Mouse (Mus musculus): ENCODE results near the gene Dnaaf2.
"Not testable (repeated sequence)": the region's sequence is repeated elsewhere in the genome, so short reads cannot be mapped to it uniquely, and the experiment has no call there.

Gene Dnaaf2

DNA sequence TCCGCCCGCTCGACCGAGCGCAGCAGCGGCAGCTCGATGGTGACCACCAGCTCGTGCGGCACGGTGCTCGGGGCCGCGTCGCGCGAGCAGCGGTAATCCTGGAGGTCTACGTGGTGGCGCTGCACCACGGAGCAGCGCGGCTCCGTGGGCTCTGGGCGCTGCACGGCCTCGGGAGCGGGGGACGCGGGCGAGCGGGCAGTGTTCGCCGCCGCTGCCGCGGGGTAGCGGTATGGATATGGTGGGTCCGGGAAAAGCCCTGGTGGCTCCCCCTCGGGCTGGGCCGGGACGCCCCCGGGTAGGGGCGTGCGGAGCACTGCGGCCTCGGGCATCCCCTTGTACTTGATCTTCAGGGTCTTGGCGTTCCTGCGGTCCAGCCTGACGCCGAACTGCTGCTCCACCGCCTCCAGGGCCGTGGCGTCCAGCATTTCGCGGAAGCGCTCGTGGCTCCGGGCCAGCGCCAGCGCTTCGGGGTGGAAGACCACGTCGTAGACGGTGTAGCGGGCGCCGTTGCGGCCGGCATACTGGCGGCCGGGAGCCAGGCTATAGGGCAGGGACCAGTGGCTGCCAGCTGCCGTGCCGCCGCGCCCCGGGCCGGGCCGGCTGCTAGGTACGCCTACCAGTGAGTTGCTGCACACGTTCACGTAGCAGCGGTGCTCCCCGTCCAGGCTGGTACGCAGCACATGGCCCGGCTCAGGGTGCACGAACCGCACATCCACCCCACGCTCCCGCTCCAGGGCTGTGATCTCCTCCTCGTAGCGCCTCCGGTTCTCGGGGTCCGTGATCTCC, 658 bp downstream of the Dnaaf2 start:
- DNase-seq = peak; percentile 67

DNA sequence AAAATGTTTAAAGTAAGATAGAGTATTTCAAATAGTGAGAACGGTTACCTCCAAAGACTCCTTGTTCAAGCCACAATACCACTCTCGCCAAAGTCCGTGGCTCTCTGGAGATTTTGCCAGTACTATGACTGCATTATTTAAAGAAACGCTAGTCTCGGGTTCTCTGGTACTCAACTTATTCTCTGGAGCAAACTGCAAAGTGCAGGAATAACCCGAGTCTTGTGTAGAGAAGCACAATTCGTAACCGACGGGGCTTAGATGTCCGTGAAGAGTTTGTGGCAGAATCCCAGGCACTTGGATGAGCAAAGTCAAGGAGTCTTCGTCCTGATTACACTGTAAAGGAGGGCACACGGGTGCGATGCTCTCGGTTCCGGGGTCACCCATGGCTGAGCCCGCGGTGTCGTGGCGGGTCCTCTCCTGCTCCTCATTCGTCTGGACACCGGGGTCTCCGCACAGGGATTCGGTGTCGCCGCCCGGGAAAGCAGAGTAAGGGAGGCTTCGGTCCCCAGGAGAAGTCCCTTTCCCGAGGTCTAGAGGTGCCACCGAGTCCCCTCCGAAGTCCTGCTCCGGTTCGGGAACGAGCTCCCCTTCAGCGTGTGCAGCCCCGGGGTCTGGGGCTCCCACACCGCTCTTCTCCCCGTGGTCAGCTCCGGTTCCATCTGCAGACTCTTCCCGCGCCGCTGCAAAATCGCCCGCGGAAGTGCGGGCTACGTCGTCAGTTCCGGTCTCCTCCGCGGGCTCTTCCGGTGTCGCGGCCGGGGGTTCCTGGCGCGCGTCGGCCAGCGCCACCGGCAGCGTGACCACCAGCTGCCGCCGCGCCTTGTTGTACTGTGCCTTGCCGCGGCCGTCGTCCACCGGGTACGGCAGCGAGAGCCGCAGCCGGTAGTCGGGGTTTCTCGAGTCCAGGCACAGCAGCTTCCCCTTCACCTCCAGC, 1.5 kb downstream of the Dnaaf2 start, which contains the start of gene Gm49383:
Gm49383 (minus strand) TSS at position 661 of the 934 bp plus-strand sequence.
- DNase-seq = peak; percentile 93

DNA sequence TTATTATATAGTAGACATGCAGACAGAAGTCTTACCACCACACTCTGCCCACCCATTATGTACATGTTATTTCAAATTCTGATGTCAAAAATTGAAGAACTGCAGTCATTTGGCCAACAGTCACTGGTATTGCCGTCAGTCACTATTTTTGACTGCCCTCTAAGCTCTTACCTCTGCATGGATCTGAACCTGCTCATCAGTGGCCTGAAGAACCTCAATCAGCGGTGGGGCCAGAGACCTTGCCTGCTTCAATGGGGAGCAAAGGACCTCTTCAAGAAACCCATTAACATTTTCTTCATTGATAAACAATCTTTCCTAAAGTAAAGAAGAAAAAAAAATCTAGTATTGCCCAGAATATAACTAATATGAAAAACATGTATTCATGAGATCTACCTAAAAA, 5.6 kb downstream of the Dnaaf2 start:
- no peak for DNase-seq

DNA sequence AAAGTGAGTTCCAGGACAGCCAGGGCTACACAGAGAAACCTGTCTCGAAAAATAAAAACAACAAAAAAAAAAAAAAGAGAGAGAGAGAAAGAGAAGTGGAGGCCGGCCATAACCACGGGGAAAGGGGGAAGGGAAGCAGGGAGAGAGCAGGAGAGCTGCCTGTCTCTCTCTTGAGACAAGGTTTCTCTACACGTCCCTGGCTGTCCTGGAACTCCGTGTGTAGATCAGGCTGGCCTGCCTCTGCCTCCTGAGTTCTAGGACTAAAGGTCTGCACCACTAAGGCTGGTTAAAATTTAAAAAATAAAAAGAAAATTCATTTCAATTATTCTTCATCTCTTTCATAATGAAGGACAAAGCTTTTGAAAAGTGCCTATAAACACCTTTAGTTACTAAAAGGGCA, 6.8 kb downstream of the Dnaaf2 start:
- DNase-seq = no peak

DNA sequence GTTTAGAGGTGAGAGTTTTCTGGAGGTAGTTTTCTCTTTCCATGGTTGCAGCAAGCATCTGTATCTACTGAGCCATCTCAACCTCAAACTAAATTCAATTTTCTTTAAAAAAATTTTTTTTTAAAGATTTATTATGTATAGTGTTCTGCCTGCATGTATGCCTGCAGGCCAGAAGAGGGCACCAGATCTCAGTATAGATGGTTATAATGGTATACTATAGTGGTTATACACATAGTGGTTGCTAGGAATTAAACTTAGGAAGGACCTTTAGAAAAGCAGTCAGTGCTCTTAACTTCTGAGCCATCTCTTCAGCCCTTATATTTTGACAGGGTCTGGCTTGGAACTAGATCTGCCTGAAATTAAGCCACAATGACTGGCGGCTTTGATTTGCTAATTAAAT, 7.7 kb downstream of the Dnaaf2 start:
- no peak for DNase-seq

DNA sequence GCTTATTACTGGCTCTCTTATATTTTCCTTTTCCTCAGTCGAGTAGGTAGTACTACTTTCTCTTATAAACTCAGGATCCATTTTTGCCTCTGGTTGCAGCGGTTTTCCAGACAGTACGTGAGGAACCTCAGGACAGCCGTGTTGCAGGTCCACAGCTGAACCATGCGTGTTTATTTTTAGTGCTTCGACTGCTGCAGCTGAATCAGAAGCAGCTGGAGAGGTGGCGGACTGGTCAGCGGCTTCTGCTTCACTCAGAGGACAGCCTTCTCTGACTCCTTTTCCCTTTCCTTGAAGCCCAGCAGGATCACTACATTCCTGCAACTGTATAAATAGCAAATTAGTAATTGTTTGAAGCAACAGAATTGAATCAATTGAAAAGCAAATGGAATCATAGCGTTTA, 8.2 kb downstream of the Dnaaf2 start:
- DNase-seq = no peak

DNA sequence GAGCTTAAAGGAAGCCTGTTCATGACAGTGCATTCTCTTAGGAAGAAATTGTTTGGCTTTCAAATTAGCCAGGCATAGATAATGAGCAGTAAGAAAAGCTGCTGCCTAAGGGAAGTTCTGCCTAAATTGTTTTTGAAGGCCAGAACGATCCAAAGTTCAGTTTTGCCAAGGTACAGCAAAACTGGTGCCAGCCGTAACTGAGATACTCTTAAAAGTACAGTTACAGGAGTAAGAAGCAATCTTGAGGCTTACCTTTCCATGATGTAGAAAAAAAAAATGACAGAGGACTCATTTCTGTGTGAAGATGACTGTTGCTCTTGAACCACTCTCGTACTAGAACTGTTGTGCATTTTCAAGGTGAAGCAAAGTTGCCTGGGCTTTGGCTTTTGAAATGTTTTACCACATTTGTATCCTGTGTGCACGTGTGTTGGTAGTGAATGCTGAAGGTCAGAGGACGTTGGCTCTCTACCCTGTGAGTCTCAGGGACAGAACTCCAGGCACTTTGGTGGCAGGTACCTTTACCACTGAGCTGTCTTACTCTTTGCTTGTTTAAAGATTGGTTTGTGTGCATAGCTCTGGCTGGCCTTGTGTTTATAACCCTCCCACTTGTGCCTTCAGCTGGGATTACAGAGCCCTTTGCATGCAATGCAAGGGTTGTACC, 11.3 kb downstream of the Dnaaf2 start:
- DNase-seq = no peak

DNA sequence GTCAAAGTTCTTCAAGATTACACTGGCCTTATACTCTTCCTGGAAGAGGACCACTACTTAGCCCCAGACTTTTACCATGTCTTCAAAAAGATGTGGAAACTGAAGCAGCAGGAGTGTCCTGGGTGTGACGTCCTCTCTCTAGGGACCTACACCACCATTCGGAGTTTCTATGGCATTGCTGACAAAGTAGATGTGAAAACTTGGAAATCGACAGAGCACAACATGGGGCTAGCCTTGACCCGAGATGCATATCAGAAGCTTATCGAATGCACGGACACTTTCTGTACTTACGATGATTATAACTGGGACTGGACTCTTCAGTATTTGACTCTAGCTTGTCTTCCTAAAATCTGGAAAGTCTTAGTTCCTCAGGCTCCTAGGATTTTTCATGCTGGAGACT, 12.9 kb downstream of the Dnaaf2 start:
- no peak for DNase-seq

DNA sequence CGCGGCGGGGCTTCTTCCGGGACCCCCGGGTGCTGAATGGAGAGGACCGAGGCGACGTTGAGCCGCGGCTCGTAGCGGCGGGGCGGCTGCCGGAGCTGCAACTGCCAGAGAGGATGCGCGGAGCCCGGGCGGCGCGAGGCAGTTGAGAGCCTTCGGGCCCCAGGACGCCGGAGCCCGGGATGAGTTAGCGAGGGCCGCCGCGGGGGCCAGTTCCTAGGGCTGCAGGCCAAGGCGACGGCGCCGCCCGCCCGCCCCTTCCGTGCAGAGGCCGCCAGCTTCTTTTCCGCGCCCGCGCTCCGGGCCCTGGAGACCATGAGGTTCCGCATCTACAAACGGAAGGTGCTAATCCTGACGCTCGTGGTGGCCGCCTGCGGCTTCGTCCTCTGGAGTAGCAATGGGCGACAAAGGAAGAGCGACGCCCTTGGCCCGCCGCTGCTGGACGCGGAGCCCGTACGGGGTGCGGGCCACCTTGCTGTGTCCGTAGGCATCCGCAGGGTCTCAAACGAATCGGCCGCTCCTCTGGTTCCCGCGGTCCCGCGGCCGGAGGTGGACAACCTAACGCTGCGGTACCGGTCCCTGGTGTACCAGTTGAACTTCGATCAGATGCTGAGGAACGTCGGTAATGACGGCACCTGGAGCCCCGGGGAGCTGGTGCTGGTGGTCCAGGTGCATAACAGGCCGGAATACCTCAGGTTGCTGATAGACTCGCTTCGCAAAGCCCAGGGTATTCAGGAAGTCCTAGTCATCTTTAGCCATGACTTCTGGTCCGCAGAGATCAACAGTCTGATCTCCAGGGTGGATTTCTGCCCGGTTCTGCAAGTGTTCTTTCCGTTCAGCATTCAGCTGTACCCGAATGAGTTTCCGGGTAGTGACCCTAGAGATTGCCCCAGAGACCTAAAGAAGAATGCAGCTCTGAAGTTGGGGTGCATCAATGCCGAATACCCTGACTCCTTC, 13.6 kb downstream of the Dnaaf2 start:
- peak; percentile 67 for DNase-seq

DNA sequence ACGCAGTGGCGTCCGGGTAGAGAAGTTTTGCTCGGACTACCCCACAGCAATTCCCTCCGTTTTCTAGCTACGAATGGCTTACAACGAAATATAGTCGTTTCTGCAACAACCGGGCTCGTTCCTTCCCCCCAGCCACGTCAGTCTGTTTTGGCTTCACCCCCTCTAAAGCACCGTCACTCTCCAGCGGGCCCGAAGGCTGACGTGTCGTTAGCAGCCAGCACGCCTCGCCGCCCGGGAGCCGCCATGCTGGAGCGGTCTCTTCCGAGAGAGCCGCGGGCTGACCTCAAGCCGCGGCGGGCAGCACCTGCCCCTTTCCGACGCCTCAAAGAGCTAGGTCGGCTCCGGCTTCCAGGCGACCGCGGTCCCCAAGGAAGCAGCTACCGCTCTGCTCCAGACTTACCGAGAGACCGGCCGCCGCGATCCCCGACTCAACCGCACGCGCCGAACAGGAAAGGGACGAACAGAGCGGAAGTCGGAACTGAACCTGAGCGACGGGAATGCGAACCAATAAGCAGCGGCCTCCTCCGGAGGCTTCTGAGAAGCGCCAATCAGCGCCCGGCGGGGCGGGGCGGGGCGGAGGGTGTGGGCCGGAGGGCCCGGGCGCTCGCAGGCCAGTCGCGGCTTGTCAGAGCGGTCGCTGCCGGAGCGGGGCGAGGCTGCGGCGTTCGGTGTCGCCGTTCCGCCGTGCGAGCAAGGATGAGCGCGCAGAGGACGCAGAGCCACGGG, 14.5 kb downstream of the Dnaaf2 start, which contains the start of the genes Rpl36al and Mgat2:
Rpl36al (minus strand) TSS at position 501 of the 726 bp plus-strand sequence.
Mgat2 (plus strand) TSS at position 575 of the 726 bp plus-strand sequence.
- DNase-seq = peak; percentile 99

DNA sequence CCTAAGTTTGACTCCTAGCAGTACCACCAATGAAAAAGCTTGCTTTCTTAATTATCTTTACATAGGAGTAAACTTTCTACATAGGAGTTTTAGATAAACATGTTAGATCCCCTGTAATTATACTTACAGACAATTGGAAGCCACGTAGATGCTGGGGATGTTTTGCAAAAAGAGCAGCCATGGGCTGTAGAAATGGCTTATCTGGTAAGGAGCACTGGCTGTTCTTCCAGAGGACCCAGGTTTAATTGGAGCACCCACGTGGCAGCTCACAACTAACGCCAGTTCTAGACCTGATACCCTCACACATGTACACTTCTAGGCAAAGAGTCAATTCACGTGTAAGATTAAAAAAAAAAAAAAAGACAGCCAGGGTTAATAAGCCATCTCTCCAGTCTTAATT, 16.4 kb downstream of the Dnaaf2 start:
- no peak for DNase-seq

DNA sequence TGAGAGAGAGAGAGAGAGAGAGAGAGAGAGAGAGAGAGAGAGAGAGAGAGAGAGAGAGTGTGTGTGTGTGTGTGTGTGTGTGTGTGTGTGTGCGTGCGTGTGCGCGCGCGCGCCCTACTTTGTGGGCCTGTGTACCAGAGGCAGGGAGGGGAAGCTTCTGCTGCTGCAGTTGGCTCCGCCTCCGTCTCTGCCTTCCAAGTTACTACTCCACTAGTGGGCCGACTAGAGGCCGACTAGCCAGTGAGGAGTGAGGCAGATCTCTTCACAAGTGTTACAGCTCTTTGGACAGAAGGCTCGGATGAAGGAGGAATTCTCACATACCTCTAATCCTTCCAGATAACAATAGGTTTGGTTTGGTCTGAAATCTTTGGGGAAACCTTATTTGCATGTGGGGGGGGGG, 18.9 kb downstream of the Dnaaf2 start:
- peak; percentile 30 for DNase-seq

DNA sequence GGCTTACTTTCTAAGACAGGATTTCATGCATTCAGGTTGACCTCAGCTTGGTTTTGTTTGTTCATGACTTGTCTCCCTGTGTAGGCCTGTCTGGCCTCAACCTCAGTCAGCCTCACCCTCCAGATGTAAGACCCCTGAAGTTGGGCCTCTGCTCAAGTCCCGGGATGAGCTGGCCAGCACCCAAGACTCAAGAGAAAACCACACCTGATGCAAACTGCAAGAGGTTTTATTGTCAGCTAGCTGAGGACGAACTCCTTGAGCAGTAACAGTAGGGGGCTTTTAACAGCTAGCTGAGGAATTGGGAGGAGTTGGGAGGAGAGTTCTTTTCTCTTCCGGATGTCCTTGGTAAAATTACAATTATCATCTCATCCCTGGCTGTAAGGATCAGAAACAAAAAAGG, 20.7 kb downstream of the Dnaaf2 start:
- DNase-seq = no peak

DNA sequence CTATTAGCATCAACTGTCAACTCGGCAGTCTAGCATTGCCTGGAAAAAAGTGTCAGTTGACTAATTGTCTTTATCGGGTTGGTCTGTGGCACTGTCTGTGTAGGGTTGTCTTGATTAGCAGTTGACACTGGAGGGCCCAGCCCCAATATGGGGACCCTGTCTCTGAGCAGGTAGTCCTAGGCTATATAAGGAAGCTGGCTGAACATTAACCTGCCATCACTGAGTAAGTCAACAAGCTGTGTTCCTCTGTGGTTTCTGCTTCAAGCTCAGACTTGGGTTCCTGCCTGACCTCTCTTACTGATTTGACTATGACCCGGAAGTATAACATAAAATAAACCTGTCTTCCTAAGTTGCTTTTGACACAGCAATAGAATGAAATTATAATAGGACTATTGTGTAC, 22.3 kb downstream of the Dnaaf2 start:
- DNase-seq = no peak

DNA sequence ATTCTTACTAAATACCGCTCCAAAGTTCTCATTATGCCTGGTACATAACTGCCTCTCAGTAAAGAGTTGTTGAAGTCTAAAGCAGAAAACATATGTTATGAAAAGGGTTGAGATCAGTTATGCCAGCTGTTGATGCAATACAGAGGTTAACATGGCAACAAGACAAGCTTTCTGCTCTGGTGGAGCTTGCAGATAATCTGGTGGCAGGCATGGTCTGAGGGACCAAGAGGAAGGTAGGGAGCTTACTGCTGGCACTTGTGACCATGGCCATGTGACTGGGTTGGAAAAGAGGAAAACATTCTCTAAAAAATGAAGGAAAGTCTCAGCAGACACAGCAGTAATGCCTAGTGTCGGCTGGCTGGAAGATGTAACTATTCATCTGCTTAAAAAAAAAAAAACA, 26.9 kb downstream of the Dnaaf2 start:
- no peak for DNase-seq

DNA sequence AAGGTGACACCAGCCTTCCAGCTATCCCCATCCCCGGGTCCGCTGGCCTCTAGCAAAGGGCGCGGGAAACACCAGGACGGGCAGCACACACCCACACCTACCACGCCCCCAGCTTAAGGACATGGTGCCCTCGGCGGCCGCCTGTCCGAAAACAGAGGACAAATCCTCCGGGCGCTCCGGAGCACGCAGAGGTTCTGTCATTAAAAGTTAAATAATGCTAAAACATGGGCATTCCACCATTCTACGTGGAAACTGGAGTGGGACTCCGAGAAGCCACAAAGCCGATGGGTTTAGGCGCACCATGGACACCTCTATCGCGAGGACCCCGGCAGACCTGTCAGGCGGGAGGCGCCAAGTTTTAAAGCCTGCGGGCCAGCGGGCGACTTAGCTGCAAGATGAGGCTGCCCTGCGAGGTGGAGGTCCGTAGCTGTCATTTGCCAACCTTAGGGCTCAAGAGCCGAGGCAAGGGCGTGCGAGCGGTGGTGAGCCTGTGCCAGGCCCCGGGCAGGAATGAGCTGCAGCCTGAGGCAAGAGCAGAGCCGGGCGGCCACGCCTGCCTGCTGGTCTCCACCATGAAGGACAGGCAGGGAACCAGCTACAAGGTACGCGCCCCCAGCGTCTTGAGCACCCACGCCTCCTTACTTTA, 29.6 kb downstream of the Dnaaf2 start, which contains the start of gene Lrr1:
Lrr1 (plus strand) TSS at position 354 of the 646 bp plus-strand sequence.
- peak; percentile 91 for DNase-seq

DNA sequence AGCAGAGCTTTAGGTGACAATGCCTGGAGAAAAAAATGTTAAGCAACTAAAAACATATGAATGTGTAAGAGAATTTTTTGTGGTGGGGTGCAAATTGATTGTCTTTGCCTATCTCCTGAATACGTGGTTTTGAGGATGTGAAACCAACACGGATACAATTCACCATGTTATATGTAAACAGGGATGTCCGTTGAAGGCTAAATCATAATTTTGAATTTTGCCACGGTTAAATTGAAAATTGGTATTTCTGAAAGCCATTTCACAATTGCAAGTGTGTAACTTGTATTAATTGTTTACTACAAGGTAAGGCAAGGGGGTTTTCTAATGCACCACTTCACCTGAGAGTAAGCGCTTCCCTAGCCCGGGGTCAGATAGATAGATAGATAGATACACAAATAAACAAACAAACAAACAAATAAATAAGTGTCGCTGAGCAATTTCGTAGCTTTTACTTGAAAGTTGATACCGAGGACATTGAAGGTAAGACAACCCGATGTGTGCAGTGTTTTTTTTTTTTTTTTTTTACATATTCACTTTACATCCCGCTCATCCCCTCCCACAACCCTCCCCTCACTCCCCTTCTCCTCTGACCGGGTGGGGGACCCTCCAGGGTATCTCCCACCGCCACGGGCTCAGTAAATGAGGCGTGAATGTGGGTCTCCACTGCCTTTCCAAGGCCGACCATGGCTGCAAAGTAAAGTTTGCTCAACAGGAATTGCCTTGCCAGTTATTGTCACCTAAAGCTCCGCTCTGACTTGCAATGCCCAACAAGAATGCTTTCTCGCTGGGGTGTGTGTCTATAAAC, 30.4 kb downstream of the Dnaaf2 start:
- no peak for DNase-seq

DNA sequence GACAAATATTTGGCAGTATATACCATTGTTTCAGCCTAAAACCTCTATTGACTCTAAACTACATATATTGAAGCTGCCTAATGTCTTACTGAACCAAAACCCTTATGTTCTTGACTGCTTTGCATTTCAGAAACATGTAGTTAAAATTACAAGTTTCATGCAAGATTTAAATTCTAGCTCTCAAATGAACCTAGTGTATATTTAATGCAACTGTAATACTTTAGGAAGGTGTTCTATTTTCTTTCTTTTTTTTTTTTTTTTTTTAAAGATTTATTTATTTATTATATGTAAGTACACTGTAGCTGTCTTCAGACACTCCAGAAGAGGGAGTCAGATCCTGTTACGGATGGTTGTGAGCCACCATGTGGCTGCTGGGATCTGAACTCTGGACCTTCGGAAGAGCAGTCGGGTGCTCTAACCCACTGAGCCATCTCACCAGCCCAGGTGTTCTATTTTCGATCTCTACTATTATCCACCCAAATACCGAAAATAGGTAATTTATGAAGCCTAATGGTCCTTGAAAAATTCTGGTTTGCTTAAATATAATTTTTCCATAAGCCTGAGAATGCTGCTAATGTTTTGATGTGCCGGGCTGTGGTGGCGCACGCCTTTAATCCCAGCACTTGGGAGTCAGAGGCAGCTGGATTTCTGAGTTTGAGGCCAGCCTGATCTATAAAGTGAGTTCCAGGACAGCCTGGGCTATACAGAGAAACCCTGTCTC, 31.2 kb downstream of the Dnaaf2 start:
- not testable (repeated sequence) for DNase-seq

DNA sequence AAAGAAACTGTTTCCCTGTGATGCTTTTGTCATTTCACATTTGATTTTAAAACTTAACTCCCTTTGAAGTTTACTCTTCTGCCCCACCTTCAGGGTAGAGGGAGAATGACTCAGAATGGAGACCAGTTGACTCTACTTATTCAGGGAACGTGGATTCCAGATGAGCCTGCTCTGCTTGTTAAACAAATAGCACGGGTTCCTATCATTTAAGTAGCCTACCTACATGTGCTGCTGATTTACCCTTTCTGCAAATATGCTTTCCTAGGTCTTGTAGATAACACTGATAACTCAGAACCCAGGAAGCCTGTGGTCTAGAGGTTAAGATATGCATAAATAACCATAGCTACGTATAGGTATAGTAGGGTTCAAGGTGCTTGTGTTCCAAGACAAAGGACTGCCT, 33.3 kb downstream of the Dnaaf2 start:
- DNase-seq = no peak

Measured in retina, postnatal 1 day (tissue).